Mouse (Mus musculus) testis, adult 2 months (tissue): ENCODE measurements around the gene Lcn11. TPM values are rescaled to one million over a fixed set of nuclear protein-coding genes. Genes with fewer than 3 reads are reported as not detected.
"Not testable (repeated sequence)": the region's sequence is repeated elsewhere in the genome, so short reads cannot be mapped to it uniquely, and the experiment has no call there.

Experiments
- H3K27ac ChIP-seq: fragments of 200-500 bp; 2 replicates; pipeline ENCODE4 v1.5.1; 2012; ENCODE audit warnings: low read depth, low read length; ENCODE audit not compliant: control insufficient read depth, insufficient read depth
- H3K27me3 ChIP-seq: fragments of 200-500 bp; 2 replicates; pipeline ENCODE4 v1.6.1; 2012; ENCODE audit warnings: mild to moderate bottlenecking, low read length, moderate library complexity; ENCODE audit not compliant: control insufficient read depth, insufficient read depth
- H3K36me3 ChIP-seq: fragments of 200-500 bp; 2 replicates; pipeline ENCODE4 v1.6.1; 2012; ENCODE audit warnings: mild to moderate bottlenecking, low read length; ENCODE audit not compliant: control insufficient read depth, insufficient read depth
- H3K4me1 ChIP-seq: fragments of 200-500 bp; 2 replicates; pipeline ENCODE4 v1.6.1; 2012; ENCODE audit warnings: low read length; ENCODE audit not compliant: control insufficient read depth, insufficient read depth
- H3K4me3 ChIP-seq: fragments of 200-500 bp; 2 replicates; pipeline ENCODE4 v1.5.1; 2012; ENCODE audit warnings: low read depth, mild to moderate bottlenecking, low read length, moderate library complexity, mixed read lengths; ENCODE audit not compliant: control insufficient read depth
- CTCF ChIP-seq: fragments of 200-500 bp; IDR thresholded peaks from 2 replicates; pipeline ENCODE4 v1.5.1; 2012; ENCODE audit warnings: low read depth, mild to moderate bottlenecking, inconsistent platforms, low read length, moderate library complexity; ENCODE audit not compliant: control insufficient read depth, insufficient read depth, insufficient replicate concordance
- POLR2A ChIP-seq: fragments of 200-500 bp; IDR thresholded peaks from 2 replicates; pipeline ENCODE4 v1.6.1; 2012; ENCODE audit warnings: low read depth, mild to moderate bottlenecking, inconsistent platforms, low read length, moderate library complexity; ENCODE audit not compliant: control insufficient read depth
- polyA plus RNA-seq: library from polyadenylated mRNA; depleted of rRNA; stranded (reverse); fragments of >200 nt; gene quantifications from 2 replicates; pipeline ENCODE4 v1.2.3, GENCODE M21; 2012; rRNA removed

Lcn11 gene
- not detected in 2 replicates for polyA plus RNA-seq

GRCm38 (mm10) chr2:25776717-25777116 lies at the start of gene Lcn11:
Lcn11 (plus strand) TSS chr2:25777017.
- Histone ChIP-seq H3K27ac (no peak within 1 kb of the TSS), H3K36me3 (no peaks in the 10 kb centered on the region), H3K4me3 (no peak within 1 kb of the TSS), H3K4me1 (no peaks in the 10 kb centered on the region), H3K27me3 (no peaks in the 10 kb centered on the region)
- TF ChIP-seq POLR2A, result no peak
- TF ChIP-seq CTCF, result no peak

- Histone ChIP-seq H3K4me3 (no peak overlapping the region), H3K36me3 (no peaks in the 10 kb centered on the region), H3K27me3 (no peaks in the 10 kb centered on the region), H3K27ac (no peak overlapping the region), H3K4me1 (no peaks in the 10 kb centered on the region)
- TF ChIP-seq CTCF (no peak), POLR2A (no peak)
Measured at GRCm38 (mm10) chr2:25733199-25733930, 43.5 kb upstream of the Lcn11 start.

- H3K4me1 ChIP-seq, H3K36me3 ChIP-seq, H3K4me3 ChIP-seq, H3K27ac ChIP-seq, H3K27me3 ChIP-seq: not testable (repeated sequence)
Measured at GRCm38 (mm10) chr2:25736709-25737108, 40.1 kb upstream of the Lcn11 start, which contains the start of gene Obp2b. Obp2b (plus strand) TSS chr2:25737009.

GRCm38 (mm10) chr2:25741671-25742070 lies 35.1 kb upstream of the Lcn11 start:
- no peak overlapping the region for H3K4me3 ChIP-seq
- no peaks in the 10 kb centered on the region for H3K27me3 ChIP-seq
- H3K4me1 ChIP-seq, result no peaks in the 10 kb centered on the region
- H3K27ac ChIP-seq, result no peak overlapping the region
- TF ChIP-seq CTCF (no peak), POLR2A (no peak)
- H3K36me3 ChIP-seq, result no peaks in the 10 kb centered on the region

GRCm38 (mm10) chr2:25754201-25754600 lies 22.6 kb upstream of the Lcn11 start:
- H3K27me3 ChIP-seq, result no peaks in the 10 kb centered on the region
- H3K36me3 ChIP-seq, result no peaks in the 10 kb centered on the region
- H3K4me1 ChIP-seq, result no peaks in the 10 kb centered on the region
- no peak overlapping the region for H3K27ac ChIP-seq
- no peak for TF ChIP-seq POLR2A
- no peak for TF ChIP-seq CTCF
- H3K4me3 ChIP-seq, result no peak overlapping the region

- Histone ChIP-seq H3K36me3 (no peaks in the 10 kb centered on the region), H3K4me1 (no peaks in the 10 kb centered on the region), H3K27ac (no peak overlapping the region), H3K27me3 (no peaks in the 10 kb centered on the region), H3K4me3 (no peak overlapping the region)
- TF ChIP-seq CTCF (no peak), POLR2A (no peak)
Measured at GRCm38 (mm10) chr2:25758064-25758625, 18.7 kb upstream of the Lcn11 start.

GRCm38 (mm10) chr2:25765269-25765668 lies 11.5 kb upstream of the Lcn11 start, which contains the start of gene Lcn3:
Lcn3 (plus strand) TSS chr2:25765569.
- no peaks in the 10 kb centered on the region for H3K36me3 ChIP-seq
- no peaks in the 10 kb centered on the region for H3K27me3 ChIP-seq
- TF ChIP-seq CTCF, result no peak
- TF ChIP-seq POLR2A, result no peak
- H3K4me1 ChIP-seq, result no peaks in the 10 kb centered on the region
- no peak within 1 kb of the TSS for H3K27ac ChIP-seq
- no peak within 1 kb of the TSS for H3K4me3 ChIP-seq
